Mouse (Mus musculus): ENCODE data around the gene Cyb5r3.
"Not testable (repeated sequence)": the region's sequence is repeated elsewhere in the genome, so short reads cannot be mapped to it uniquely, and the experiment has no call there.

The Cyb5r3 gene

DNA sequence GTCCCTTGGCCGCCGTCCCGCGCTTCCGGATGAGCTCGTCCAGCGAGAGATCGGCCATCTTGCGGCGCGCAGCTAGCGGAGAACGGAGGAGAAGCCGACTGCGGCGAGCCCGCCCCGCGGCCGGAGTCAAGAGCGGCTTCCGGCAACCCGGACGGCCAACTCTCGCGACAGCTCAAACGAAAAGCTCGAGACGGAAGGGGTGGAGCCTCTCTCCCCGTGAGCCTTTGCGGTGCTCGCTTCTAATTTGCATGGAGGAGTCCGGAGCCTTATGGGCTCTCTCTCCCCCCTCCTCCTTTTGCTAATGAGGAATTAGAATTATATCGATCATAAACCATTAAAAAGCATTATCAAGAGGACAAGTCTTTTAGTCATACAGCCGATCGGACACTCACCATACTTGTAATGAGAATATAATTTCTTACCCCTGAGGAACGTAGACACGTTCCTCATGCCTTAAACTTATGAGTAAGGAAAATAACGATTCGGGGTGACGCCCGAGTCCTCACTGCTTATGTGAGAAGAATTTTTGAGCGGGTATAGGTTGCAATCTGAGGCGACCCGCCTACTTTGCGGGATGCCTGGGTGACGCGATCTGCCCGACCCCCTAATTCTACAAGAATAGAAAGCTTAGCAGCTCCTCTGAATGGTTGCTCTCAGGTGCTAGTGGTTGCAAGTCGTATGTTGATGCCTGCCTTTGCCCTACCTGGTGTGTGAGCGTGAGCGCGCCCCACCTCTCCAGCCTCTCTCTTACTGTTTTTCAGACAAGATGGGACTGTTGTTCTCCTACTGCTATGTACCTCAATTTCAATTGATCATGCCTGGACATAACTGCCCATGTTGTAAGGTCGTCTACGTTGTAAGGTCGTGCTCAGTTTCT, 23.0 kb downstream of the Cyb5r3 start, which contains the start of gene Poldip3:
Gene Poldip3, minus strand, starts transcription at position 189 of the 877 bp plus-strand sequence.
- peak; percentile 98 to 99 for DNase-seq

DNA sequence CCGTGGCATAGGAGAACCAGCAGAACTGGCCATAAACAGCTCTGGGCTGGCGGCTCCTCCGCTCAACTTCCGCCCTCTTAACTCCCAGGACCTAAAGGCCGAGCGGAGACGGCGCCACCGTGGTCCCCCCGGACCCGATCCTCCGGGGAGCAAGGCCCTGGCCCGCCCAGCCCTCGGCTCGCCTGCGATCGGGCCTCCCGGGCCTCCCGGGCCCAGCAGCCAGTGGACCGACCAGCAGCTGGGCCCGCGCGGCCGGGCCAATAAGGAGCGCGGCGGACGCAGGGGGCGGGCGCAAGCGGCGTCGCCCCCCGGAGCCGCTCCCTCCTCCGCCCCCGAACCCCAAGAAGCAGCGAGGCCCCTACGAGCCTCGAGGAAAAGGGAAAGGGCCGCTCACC, 23.6 kb downstream of the Cyb5r3 start:
- no peak for DNase-seq

DNA sequence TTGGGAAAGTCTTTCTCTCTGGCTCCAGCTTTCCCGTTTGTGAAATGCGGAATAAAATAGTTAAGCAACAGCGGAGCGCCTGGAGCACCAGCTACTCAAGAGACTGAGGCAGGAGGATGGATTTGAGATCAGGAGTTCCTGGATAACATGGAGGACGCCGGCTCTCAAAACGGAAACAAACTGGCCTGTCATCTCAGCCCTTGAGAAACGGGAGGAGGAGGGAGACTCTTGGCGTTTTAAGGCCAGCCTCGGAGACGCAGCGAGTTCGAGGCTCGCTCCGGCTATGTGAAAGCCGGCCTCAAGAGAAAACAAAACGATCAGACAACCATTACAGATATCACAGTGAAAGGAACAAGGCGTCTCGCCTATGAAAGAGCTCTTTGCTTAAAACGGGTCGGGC, 24.0 kb downstream of the Cyb5r3 start:
- DNase-seq: peak in 1 of 2 experiments; percentile 9

DNA sequence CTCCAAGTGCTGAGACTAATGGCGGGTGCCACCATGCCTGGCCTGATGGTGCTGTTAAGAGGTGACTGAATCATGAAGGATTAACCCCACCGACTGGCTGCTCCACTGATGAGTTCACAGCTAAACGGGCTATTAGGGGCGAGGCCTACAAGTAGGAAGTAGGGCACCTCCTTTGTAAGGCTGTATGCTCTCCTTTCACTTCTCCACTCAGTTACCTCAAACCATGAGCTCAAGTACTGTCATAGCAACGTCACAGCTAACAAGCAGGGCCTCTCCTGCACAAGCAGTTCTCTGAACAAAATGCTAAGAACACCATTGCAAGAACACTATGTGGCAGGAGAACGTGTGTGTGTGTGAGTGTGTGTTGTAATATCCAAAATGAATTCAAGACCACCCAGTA, 26.9 kb downstream of the Cyb5r3 start:
- no peak for DNase-seq

DNA sequence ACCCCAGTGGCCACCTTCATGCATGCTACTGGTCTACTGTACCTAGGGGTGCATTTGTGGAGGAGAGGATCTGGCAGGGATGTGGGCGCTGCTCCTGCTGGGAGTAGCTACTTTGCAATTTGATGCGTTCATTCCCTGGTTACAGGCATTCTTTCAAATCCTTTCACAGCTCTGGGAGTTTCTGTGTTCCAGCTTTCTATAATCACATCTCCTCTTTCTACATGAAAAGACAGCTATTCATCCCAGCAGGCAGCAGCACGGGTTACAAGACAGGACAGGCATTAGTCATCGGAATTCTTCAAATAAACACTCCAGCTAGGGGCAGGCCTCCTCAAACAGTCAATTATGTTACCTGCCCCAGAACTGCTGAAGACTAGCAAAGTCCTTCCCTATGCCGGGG, 29.5 kb downstream of the Cyb5r3 start:
- no peak for DNase-seq

DNA sequence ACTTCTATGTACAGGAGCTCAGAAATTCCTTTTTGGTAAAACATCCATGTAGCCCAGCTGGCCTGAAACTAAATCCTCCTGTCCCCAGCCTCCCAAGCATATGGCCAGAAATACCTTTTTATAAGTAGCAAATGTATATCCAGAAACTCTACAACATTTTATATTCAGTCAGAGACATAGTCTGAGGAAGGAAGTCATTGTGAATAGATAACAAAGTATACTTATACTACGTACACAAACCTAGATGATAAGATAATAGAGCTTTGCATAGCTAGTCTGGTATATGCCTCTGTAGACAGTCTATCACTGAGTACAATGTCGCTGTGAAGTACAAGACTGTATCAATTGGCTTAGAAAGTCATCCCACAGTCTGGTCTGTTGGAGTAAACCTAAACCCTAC, 36.7 kb downstream of the Cyb5r3 start:
- DNase-seq: no peak

DNA sequence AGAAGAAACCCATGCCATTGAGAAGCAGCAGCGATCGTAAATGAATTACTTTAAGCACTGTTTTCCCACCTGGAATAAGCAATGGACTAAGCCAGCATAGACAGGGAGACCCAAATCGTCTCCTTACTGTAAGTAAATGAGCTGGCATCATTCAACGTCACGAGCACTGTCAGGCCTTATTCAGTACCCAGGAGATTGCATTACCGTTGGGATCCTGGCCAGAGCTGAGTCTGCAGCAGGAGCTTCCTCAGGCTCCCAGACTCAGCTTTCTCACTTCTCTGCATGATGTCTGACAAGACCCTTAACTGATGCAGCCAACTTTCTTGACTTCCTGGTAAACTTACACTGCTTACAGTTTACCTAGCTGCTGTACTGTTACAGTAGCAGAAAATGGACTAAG, 37.7 kb downstream of the Cyb5r3 start:
- DNase-seq: no peak

DNA sequence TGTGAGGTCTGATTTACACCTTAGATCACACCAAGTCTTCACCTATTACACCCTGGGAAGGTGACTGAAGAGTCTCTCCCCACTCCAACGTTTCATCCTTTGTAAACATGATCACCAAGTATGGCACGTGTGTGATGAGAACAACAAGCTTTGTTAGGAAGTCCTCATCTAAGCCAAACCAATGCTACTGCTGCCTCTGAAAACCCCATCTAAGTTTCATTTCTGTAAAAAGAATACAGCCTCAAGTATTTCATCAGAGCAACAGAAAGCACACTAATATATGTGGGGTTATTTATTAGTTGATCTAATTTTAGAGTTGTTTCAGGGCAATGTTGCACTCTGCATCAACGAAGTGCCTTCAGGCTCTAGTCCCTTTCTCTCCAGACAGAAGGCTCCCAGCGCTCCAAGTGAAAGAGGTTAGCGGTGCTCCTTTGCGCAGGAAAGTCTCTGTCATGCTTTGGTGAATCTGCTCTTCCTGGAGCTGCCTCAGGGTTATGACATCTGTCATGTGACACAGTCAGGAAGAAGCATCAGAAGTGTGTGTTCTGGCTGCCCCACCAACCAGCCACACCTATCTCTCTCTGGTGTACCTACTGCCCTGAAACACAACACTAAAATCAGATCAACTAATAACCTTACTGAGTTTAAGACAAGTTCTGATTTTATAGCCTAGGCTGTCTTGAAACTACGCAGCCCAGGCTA, 42.7 kb downstream of the Cyb5r3 start:
- no peak for DNase-seq

DNA sequence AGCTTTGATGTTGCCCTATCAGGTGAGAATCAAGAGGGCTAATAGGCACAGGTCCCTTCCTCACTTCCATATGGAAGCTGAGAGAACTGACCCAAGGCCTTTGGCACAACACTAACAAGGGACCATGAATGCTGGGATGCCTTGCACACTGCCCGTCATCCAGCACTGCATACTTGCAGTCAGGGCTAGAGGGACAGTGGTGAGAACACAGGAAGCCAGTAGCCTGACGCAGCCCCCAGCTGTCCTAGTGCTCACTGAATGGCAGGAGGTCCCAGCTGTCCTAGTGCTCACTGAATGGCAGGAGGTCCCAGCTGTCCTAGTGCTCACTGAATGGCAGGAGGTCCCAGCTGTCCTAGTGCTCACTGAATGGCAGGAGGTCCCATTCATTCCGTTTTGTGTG, 45.4 kb downstream of the Cyb5r3 start:
- DNase-seq: not testable (repeated sequence)

DNA sequence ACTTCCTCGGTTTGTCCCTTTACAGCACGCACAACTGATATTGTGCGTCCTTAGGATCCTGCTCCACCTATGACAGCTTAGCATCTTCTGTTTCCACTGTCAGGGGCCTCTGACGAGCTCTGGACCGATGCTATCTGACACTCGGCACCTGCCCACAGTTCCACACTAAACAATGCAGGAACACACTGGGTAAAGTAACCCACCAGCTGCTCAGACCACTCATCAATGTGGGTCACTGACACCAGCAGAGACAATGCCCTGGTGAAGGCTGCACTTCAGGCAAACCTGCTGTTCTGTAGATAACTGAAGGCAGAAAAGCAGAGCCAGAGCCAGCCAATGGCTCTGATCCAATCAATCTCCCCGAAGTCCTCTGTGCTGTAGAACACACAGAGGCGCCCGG, 45.8 kb downstream of the Cyb5r3 start:
- no peak for DNase-seq

DNA sequence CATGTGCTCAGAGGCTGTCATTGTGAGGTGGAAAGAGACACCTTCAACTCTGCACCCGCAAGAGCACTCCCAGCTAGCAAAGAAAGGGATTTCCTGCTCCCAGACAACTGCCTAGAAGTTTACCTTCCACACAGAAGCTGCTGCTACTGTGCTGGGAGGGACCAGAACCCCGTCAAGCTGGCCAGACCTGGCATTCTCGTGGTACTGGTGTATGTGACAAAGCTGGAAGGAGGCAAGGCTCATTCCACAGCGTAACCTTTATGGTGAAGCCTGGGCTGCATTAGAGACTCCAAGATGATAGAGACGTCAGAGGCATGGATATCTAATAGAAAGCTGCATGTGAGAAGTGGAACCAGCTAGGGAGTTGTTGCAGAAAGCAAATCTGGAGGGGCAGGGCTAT, 47.8 kb downstream of the Cyb5r3 start:
- no peak for DNase-seq

DNA sequence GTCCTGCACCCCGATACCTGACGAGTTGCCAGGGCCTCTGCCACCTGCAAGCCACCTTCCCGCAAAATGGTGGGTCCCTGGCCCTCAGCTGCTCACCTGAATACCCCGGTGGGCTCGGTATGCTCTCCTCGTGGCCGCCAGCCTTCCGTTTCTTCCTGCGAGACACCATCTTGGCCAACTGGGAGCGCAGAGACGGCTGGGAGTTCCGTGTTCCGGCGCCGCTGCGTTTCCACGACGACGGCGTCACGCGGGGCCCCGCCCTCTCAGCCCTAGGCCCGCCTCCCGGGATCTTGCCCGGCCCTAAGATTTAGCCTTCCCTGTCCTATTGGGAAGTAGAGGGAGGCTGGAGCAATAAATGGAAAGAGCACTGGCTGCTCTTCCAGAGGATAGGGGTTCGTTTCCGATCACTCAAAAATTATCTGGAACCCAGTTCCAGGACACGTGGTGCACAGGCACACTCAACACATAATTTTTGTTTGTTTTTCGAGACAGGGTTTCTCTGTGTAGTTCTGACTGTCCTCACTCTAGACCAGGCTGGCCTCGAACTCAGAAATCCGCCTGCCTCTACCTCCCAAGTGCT, 49.7 kb downstream of the Cyb5r3 start, which contains the start of gene Rrp7a:
Gene Rrp7a, minus strand, starts transcription at position 236 of the 580 bp plus-strand sequence.
- DNase-seq: peak; percentile 89 to 91

DNA sequence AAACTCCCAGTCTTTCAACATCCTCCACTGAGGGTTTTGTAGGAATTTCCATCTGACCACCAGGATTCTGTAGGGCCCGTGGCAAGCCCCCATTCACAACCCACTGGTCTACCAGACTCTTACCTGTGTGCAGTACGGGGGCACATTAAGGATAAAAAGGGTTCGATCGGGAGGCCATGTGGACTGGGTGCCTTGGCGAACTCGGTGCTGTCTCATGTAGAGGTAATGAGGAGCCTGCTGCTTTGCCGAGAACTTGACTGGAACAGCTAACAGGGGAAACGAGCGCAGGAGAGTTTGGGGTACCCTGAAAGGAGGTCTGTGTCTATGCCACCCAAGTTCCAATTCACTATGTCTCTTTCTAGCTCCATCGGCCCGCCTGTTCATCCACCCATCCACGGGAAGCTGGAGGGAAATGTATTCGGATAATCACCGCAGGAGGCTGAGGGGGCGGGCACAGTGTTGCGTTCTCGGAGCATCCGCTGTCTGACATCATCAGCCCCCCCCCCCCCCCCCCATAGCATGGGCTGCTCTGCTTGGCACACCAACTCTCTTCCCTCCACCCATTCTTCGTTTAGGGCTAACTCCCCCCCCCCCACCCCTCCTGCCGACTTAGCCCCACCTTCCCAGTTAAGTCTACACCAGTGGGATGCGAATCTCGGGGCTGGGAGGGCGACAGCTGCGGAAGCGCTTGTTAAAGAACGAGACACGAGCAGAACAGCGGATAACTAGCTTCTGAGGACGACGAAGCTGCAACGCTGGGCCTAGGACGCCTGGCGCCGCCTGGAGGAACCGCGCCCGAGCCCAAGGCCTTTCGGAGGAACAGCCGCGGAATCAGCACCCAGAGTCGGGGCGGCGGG, 50.5 kb downstream of the Cyb5r3 start:
- DNase-seq: peak; percentile 40 to 52

DNA sequence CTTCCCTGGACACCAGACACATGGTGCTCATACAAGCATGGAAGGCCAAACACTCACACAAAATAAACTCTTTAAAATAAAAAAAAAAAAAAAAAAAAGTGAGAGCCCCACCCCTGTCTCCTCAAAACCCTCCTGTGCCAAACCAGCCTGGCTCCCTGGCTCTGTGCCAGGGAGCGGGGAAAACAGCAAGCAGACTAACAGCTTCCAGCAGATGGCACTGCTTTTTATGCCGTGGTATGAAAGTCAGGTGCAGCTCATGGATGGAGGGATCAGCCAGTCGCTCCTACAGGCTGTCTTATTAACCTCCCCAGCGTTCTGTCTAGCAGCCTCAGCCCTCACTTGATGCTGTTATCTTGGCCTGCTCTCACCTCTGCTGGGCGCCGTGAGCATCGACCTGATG, 54.0 kb downstream of the Cyb5r3 start:
- peak; percentile 67 to 69 for DNase-seq

DNA sequence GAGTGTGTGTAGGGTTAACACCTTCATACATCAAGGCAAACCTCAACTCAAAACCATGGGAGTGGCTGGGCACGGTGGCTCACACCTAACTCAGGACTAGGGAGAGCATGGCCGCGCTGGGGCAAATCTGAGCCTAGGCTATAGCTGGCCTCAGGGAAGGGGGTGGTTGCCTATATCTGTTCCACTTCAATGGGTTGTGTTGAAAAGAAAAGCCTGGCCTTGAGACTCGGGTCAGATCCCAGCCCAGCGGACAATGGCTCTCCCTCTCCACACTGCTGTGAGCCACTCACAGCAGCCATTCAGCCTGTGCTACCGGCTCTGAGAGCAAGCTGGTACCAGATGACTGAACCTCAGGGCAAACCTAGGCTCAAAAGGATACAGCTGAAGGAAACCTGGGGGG, 57.3 kb downstream of the Cyb5r3 start:
- DNase-seq: no peak

DNA sequence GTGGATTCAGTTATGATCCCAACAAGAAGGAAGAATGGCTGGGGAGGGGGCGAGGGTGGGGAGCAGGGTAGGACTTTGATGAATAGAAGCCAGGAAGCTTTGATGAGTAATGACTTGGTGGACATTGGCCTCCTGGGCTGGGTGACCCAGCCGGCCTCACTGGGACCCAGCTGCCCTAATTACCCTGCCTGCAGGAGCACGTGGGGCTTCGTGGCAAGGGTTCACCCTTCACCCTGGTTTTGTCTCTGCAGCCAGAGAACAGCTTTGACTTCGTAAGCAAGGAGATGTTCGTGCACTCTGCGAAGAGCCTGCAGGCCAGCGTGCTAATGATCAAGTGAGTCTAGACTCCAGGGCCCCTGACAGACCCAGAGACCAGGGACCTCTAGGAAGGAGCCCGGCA, 58.3 kb downstream of the Cyb5r3 start:
- no peak for DNase-seq

DNA sequence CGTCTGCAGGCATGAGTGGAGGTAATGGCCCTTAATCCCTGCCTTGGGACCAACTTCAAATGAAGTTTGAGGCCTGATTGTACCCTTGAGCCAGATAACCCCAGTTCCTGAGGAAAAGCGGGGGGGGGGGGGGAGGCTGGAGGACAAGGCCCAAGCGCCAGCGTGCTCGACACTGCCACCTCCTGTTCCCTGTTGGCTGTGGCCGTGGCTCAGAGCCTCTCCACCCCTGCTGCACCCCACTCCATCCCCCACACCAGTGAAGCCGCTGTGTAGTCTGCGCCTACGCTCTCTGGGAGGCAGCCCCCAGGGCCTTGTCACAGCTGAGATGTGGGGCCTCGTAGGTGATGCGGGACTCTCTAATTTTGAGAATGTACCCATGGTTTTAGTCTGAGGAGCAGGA, 59.5 kb downstream of the Cyb5r3 start:
- DNase-seq: peak; percentile 64 to 70

DNA sequence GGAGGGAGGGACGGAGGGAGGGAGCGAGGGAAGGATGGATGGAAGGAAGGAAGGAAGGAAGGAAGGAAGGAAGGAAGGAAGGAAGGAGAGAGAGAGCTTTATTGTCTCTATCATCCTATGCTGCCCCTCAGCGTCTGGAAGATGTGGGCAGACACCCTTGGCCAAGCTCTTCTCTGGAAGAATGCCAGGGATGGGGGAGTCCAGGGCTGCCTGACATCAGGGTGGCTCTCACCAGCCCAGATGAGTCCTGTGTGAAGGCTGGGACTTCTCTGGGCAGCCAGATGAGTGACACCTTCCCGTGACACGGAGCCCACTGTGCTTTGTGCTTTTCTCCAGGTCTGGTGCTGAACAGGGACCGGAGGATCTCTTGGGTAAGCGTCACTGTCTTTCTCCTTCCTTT, 60.5 kb downstream of the Cyb5r3 start:
- no peak for DNase-seq

DNA sequence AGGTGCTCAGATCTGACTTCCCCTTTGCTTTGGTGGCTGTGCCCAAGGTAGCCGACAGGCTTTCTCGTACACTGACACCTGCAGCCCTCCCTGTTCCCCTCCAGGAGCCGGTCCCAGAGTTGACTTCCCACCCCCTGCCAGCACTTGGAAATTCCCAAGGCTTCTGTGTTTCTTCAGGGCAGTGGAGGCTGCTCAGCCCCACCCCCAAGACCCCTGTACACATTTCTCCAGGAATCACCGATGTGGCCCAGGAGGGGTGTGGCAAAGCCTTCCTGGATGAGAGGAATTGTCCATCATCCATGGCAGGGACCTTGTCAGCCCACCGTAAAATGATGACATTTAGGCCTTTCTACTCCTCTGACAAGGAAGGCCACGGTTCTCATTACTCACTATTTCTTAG, 61.1 kb downstream of the Cyb5r3 start:
- DNase-seq: no peak

DNA sequence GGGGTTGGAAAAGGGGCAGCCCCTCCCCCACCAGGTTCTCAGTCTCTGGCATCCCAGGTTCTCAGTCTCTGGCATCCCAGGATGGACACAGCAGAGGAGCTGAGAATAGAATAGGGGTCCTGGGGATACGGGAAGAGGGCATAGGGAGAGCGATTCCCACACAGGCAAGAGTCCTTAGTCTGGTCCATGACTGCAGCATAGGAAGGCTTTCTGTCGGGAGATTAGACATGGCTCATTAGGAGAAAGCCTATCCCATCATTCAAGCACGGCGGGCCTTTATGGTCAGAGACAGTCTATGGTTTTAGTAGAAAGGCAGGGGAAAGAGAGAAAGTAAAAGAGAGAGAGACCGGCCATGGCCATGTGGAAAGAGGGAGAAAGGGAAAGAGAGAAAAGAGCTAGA, 64.6 kb downstream of the Cyb5r3 start:
- DNase-seq: no peak

DNA sequence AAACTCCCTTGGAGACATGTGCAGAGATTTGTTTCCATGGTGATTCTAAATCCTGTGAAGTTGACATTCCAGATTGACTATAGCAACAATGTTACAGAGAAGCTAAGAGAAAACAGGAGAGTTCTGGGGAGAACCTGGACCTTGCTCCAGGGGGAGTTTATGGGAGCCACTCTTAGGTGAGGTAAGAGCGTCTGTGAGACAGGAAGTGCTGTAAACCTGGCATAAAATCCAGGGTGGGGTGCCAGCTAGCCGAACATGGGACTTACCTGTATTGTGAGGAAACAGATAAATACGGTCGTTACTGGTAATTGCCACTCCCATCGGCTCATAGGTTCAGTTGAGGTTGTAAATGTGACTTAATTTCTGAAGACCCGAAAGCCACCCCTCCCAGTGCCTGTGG, 66.0 kb downstream of the Cyb5r3 start:
- no peak for DNase-seq

All from cerebellum, postnatal 36 days (tissue).